Mouse (Mus musculus): ENCODE measurements around the gene Gfer.

- no peak for TF ChIP-seq EP300 (optimal IDR thresholded peaks at IDR 0.05)
- TF ChIP-seq CTCF (IDR thresholded peaks at IDR 0.05; ENCODE audit: low read depth), result no peak
Measured at GRCm38 (mm10) chr17:24676877-24677276, 19.1 kb downstream of the Gfer start.

All from stomach, postnatal 0 days (tissue).